10 mouse cellular contexts compared by ENCODE assay signal in genomic region chr8:123763355-123763754, GRCm38 (mm10). TPM values are rescaled to one million over a fixed set of nuclear protein-coding genes. Genes with fewer than 3 reads are reported as not detected.
DNase-seq lines count a peak whose midpoint lies in the region; ATAC-seq lines count a peak whose summit lies in the region.
"Had no signal": no experiment of that assay in that cellular context is flagged by ENCODE, and none has a peak within 500 bp of the region (broad histone marks: within the 10 kb centered on the region; RNA-seq: fewer than 3 reads in every experiment).

No protein-coding gene starts in this region.

- H3K27me3 ChIP-seq in kidney, embryonic 15.5 days: peaks cover 19% of the 10 kb centered on the region; the same call in 1 of the 2 replicates
- H3K27me3 ChIP-seq in embryonic facial prominence, embryonic 15.5 days: no peaks in the 10 kb centered on the region; the same call in 1 of the 2 replicates
- H3K27me3 ChIP-seq: hindbrain, embryonic 15.5 days had no signal

- no peak overlapping the region for H3K4me2 ChIP-seq in kidney, embryonic 15.5 days
- H3K4me2 ChIP-seq in embryonic facial prominence, embryonic 15.5 days (replicated peaks): no peak overlapping the region
- H3K4me2 ChIP-seq: hindbrain, embryonic 15.5 days; liver, embryonic 15.5 days had no signal

- H3K36me3 ChIP-seq in kidney, embryonic 15.5 days: no peaks in the 10 kb centered on the region
- no peaks in the 10 kb centered on the region for H3K36me3 ChIP-seq in embryonic facial prominence, embryonic 15.5 days
- H3K36me3 ChIP-seq: forebrain, embryonic 10.5 days; hindbrain, embryonic 15.5 days; liver, embryonic 15.5 days had no signal

- H3K27ac ChIP-seq in kidney, embryonic 15.5 days: peak overlapping the region; percentile 1; the same call in 1 of the 2 replicates
- peak overlapping the region; percentile 29; the same call in 1 of the 2 replicates for H3K27ac ChIP-seq in embryonic facial prominence, embryonic 15.5 days (replicated peaks)
- H3K27ac ChIP-seq: forebrain, embryonic 10.5 days; hindbrain, embryonic 15.5 days; liver, embryonic 15.5 days had no signal

- DNase-seq in kidney, adult 8-10 months: no peak
- DNase-seq in MN1 (ENCODE audit: low spot score): peak; percentile 65
- peak; percentile 62 for DNase-seq in lung, postnatal 36 days
- DNase-seq in testis, postnatal 14 days (ENCODE audit: low spot score): no peak
- no peak for DNase-seq in cerebellum, adult 18-20 months

- ATAC-seq in kidney, embryonic 15.5 days (replicated peaks; ENCODE audit: low FRiP score): no peak
- no peak for ATAC-seq in embryonic facial prominence, embryonic 15.5 days (ENCODE audit: insufficient number of reproducible peaks, low FRiP score, low TSS enrichment, low read depth)

- 55% methylated on average over 7 of the region's 7 CpGs for WGBS in kidney, embryonic 15.5 days
- 41% methylated on average over 7 of the region's 7 CpGs for WGBS in embryonic facial prominence, embryonic 15.5 days

- peaks cover 42% of the 10 kb centered on the region for H3K4me1 ChIP-seq in kidney, embryonic 15.5 days
- H3K4me1 ChIP-seq in embryonic facial prominence, embryonic 15.5 days: peaks cover 30% of the 10 kb centered on the region

- no peak overlapping the region for H3K4me3 ChIP-seq in kidney, embryonic 15.5 days (replicated peaks)
- no peak overlapping the region for H3K4me3 ChIP-seq in embryonic facial prominence, embryonic 15.5 days (replicated peaks)
- H3K4me3 ChIP-seq: forebrain, embryonic 10.5 days; hindbrain, embryonic 15.5 days; liver, embryonic 15.5 days had no signal

- H3K9ac ChIP-seq in kidney, embryonic 15.5 days: no peak overlapping the region
- H3K9ac ChIP-seq in embryonic facial prominence, embryonic 15.5 days: no peak overlapping the region
- H3K9ac ChIP-seq: hindbrain, embryonic 15.5 days; liver, embryonic 15.5 days had no signal

- H3K9me3 ChIP-seq in kidney, embryonic 15.5 days (replicated peaks): no peaks in the 10 kb centered on the region
- no peaks in the 10 kb centered on the region for H3K9me3 ChIP-seq in embryonic facial prominence, embryonic 15.5 days (replicated peaks)
- H3K9me3 ChIP-seq: forebrain, embryonic 10.5 days; hindbrain, embryonic 15.5 days; liver, embryonic 15.5 days had no signal

RNA-seq across cellular contexts. Expression of gene Rab4a, which starts 42.4 kb away (rescaled TPM):
- 39.6 and 44.9 TPM in 2 replicates for polyA plus RNA-seq in kidney, embryonic 15.5 days (2015; fragmentation: Nextera tagmentation; extraction: Ambion mirVana)
- polyA plus RNA-seq in embryonic facial prominence, embryonic 15.5 days (2015; fragmentation: Nextera tagmentation; extraction: Ambion mirVana): 43.5 and 47.5 TPM in 2 replicates

Comparison
In these comparisons a context has a peak if more than half of its experiments do, and no peak if none do; other contexts are left out.
1. DNase-seq: peak in MN1 (single experiment) and lung, postnatal 36 days (single experiment); none in kidney, adult 8-10 months (0 of 2), testis, postnatal 14 days (single experiment) and cerebellum, adult 18-20 months (0 of 2).